Mouse (Mus musculus): Measurements from ENCODE around the gene Rnpep. TPM values are rescaled to one million over a fixed set of nuclear protein-coding genes. Genes with fewer than 3 reads are reported as not detected.

The Rnpep gene
- total and polyA plus RNA-seq, 3 experiments: 72.6 to 118 (median 73.8) TPM

DNA sequence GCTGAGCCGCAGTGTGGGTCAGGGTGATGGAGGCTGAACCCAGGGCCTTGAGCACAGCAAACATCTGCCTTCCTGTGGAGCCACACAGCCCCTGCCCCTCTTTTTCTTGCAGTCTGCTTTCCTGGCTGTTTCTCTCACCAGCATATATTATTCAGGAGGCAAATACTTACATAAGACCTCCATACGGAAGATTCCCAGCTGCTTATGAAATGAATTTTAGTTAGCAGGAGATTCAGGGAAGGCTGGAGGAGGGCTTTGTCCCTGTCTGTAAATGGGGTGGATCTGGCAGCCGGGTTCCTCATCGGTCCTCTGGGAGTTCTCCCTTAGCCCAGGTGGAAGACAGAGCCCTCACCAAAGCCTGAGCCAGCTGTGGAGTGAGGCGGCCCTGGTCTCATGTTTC lies 44.5 kb upstream of the Rnpep start:
- in situ Hi-C loops (cut with MboI; ENCODE audit: low pct_ligation_motif_present, low pct_unique_long_range_greater_than_20kb, low sequenced_read_pairs) (no loop called here), dilution Hi-C loops (cut with MboI; ENCODE audit: extremely low pct_ligation_motif_present, extremely low pct_unique_long_range_greater_than_20kb, low sequenced_read_pairs) (no loop called here)
- H3K79me2 ChIP-seq (replicated peaks; ENCODE audit: control insufficient read depth, extremely low read depth, insufficient read depth, poor library complexity, severe bottlenecking): no peaks in the 10 kb centered on the region
- TF ChIP-seq UBTF (IDR thresholded peaks at IDR 0.05; ENCODE audit: low read depth, low read length) (no peak), HCFC1 (IDR thresholded peaks at IDR 0.05; ENCODE audit: low read depth, low read length) (no peak), USF1 (IDR thresholded peaks at IDR 0.05; ENCODE audit: low read depth, low read length) (no peak), SMC3 (IDR thresholded peaks at IDR 0.05; ENCODE audit: low read depth, low read length) (no peak), KAT2A (IDR thresholded peaks at IDR 0.05; ENCODE audit: insufficient replicate concordance, low read length) (no peak), ZMIZ1 (IDR thresholded peaks at IDR 0.05; ENCODE audit: low read depth, low read length) (no peak), EP300 (IDR thresholded peaks at IDR 0.05; ENCODE audit: low read length) (no peak), JUN (IDR thresholded peaks at IDR 0.05; ENCODE audit: insufficient read depth, low read depth, low read length) (no peak), MAFK (IDR thresholded peaks at IDR 0.05; ENCODE audit: insufficient replicate concordance, low read length) (no peak), TCF12 (IDR thresholded peaks at IDR 0.05; ENCODE audit: low read depth, low read length) (no peak)
- no peaks in the 10 kb centered on the region for H3K9me3 ChIP-seq (replicated peaks; ENCODE audit: low read length)
- no peak overlapping the region for H3K27ac ChIP-seq (ENCODE audit: insufficient read depth, low read depth)
- H3K4me3 ChIP-seq (replicated peaks in 1 of 3; ENCODE audit: low read depth in 2 of 3, low read length in 2 of 3, poor library complexity in 1 of 3): no peak overlapping the region
- peaks cover 37% of the 10 kb centered on the region for H3K27me3 ChIP-seq (replicated peaks)
- DNase-seq (ENCODE audit: extremely low read depth): no peak
- H3K9ac ChIP-seq (ENCODE audit: insufficient read depth, low read depth): no peak overlapping the region
- no peak overlapping the region for H3K4me2 ChIP-seq (ENCODE audit: insufficient read depth, low read depth, poor library complexity, severe bottlenecking)
- H3K4me1 ChIP-seq (ENCODE audit: control insufficient read depth in 1 of 2, insufficient read depth in 2 of 2): peaks cover 0 to 7% of the 10 kb centered on the region in 2 experiments; a peak in 2 of 4 replicates
- no peaks in the 10 kb centered on the region for H3K36me3 ChIP-seq (replicated peaks in 1 of 2; ENCODE audit: control insufficient read depth in 1 of 2, insufficient read depth in 1 of 2, low read length in 1 of 2)

DNA sequence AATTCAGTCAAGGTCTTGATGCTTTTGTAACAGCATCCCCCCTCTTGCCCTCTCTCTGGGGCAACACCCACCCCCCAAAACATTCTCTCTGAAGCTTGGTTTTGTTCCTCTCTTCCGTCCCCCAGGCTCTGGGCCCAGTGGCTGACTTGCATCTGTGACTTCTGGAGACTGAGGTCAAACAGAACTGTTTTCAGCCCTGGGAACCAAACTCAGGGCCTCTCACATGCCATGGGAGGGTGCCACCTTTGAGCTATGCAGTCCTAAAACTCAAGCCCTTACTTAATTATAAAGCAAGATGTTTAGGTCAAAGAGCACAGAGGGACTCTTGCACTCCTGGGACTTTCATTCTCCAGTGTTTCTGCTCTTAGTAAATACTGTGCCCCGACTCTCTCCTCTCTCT lies 42.0 kb upstream of the Rnpep start:
- Histone ChIP-seq H3K4me2 (ENCODE audit: insufficient read depth, low read depth, poor library complexity, severe bottlenecking) (no peak overlapping the region), H3K27me3 (replicated peaks) (peaks cover 53% of the 10 kb centered on the region)

More for the DNA sequence above, 42.0 kb upstream of the Rnpep start:
- DNase-seq (ENCODE audit: extremely low read depth): no peak
- Histone ChIP-seq H3K4me3 (replicated peaks in 1 of 3; ENCODE audit: low read depth in 2 of 3, low read length in 2 of 3, poor library complexity in 1 of 3) (no peak overlapping the region), H3K9me3 (replicated peaks; ENCODE audit: low read length) (peaks cover 2% of the 10 kb centered on the region), H3K36me3 (replicated peaks in 1 of 2; ENCODE audit: control insufficient read depth in 1 of 2, insufficient read depth in 1 of 2, low read length in 1 of 2) (no peaks in the 10 kb centered on the region), H3K4me1 (ENCODE audit: control insufficient read depth in 1 of 2, insufficient read depth in 2 of 2) (peaks cover 0 to 7% of the 10 kb centered on the region in 2 experiments; a peak in 2 of 4 replicates), H3K79me2 (replicated peaks; ENCODE audit: control insufficient read depth, extremely low read depth, insufficient read depth, poor library complexity, severe bottlenecking) (no peaks in the 10 kb centered on the region), H3K27ac (ENCODE audit: insufficient read depth, low read depth) (no peak overlapping the region), H3K9ac (ENCODE audit: insufficient read depth, low read depth) (no peak overlapping the region)
- TF ChIP-seq MAX (IDR thresholded peaks at IDR 0.05; ENCODE audit: low read length) (no peak), UBTF (IDR thresholded peaks at IDR 0.05; ENCODE audit: low read depth, low read length) (no peak), EP300 (IDR thresholded peaks at IDR 0.05; ENCODE audit: low read length) (no peak), RCOR1 (conservative IDR thresholded peaks at IDR 0.05; ENCODE audit: low read depth, low read length) (no peak), JUND (conservative IDR thresholded peaks at IDR 0.05; ENCODE audit: low read depth, low read length) (no peak), ZNF384 (IDR thresholded peaks at IDR 0.05; ENCODE audit: low read depth, low read length) (no peak), GABPA (IDR thresholded peaks at IDR 0.05; ENCODE audit: insufficient replicate concordance, low read depth, low read length) (no peak), POLR2AphosphoS2 (IDR thresholded peaks at IDR 0.05; ENCODE audit: low read depth, low read length) (no peak), TBP (conservative IDR thresholded peaks at IDR 0.05; ENCODE audit: low read depth, low read length) (no peak), ZC3H11A (IDR thresholded peaks at IDR 0.05; ENCODE audit: low read depth, low read length) (no peak), CHD1 (IDR thresholded peaks at IDR 0.05; ENCODE audit: low read depth, low read length) (no peak), BHLHE40 (IDR thresholded peaks at IDR 0.05; ENCODE audit: low read depth, low read length) (no peak), TCF12 (IDR thresholded peaks at IDR 0.05; ENCODE audit: low read depth, low read length) (no peak), ETS1 (conservative IDR thresholded peaks at IDR 0.05; ENCODE audit: low read depth, low read length) (no peak), KAT2A (IDR thresholded peaks at IDR 0.05; ENCODE audit: insufficient replicate concordance, low read length) (no peak), USF2 (conservative IDR thresholded peaks at IDR 0.05; ENCODE audit: low read depth, low read length) (no peak), JUN (IDR thresholded peaks at IDR 0.05; ENCODE audit: insufficient read depth, low read depth, low read length) (no peak), MAZ (IDR thresholded peaks at IDR 0.05; ENCODE audit: low read depth, low read length) (no peak), E2F4 (IDR thresholded peaks at IDR 0.05; ENCODE audit: insufficient replicate concordance, low read depth, low read length) (no peak)
- dilution Hi-C loops (cut with MboI; ENCODE audit: extremely low pct_ligation_motif_present, extremely low pct_unique_long_range_greater_than_20kb, low sequenced_read_pairs): no loop called here
- in situ Hi-C loops (cut with MboI; ENCODE audit: low pct_ligation_motif_present, low pct_unique_long_range_greater_than_20kb, low sequenced_read_pairs): no loop called here

Data from CH12.LX (cell line).